Mouse (Mus musculus) cortical plate, adult 2 months (tissue): ENCODE results near the gene Slc7a6.

Experiments
- CTCF ChIP-seq: fragments of 200-500 bp; IDR thresholded peaks from 2 replicates; pipeline ENCODE4 v1.5.1; 2011; ENCODE audit warnings: mild to moderate bottlenecking, control low read depth, low read length; ENCODE audit not compliant: insufficient read depth; ENCODE audit errors: extremely low read depth
- POLR2A ChIP-seq: fragments of 200-500 bp; IDR thresholded peaks from 2 replicates; pipeline ENCODE4 v1.6.1; 2011; ENCODE audit warnings: mild to moderate bottlenecking, low read length, control low read depth; ENCODE audit not compliant: insufficient read depth; ENCODE audit errors: extremely low read depth

- no peak for TF ChIP-seq POLR2A
- TF ChIP-seq CTCF: peak; percentile 71
Observed at GRCm38 (mm10) chr8:106165460-106165859, 3.2 kb upstream of the Slc7a6 start.
